10 mouse cellular contexts compared by ENCODE assay signal in genomic region chr19:7171447-7171846, GRCm38 (mm10). TPM values are rescaled to one million over a fixed set of nuclear protein-coding genes. Genes with fewer than 3 reads are reported as not detected.
DNase-seq lines count a peak whose midpoint lies in the region; ATAC-seq and TF ChIP-seq lines count a peak whose summit lies in the region.
"Had no signal": no experiment of that assay in that cellular context is flagged by ENCODE, and none has a peak within 500 bp of the region (broad histone marks: within the 10 kb centered on the region; RNA-seq: fewer than 3 reads in every experiment).

No protein-coding gene starts in this region.

- H3K9ac ChIP-seq in lung, embryonic 14.5 days, result no peak overlapping the region
- no peak overlapping the region for H3K9ac ChIP-seq in forebrain, embryonic 16.5 days (replicated peaks; ENCODE audit: low read depth, low read length)
- no peak overlapping the region for H3K9ac ChIP-seq in neural tube, embryonic 12.5 days
- H3K9ac ChIP-seq: liver, embryonic 15.5 days had no signal

- peaks cover 25% of the 10 kb centered on the region for H3K27me3 ChIP-seq in lung, embryonic 14.5 days (ENCODE audit: insufficient read depth, low read length)
- no peaks in the 10 kb centered on the region for H3K27me3 ChIP-seq in forebrain, embryonic 16.5 days (replicated peaks; ENCODE audit: control insufficient read depth, insufficient read depth, low read length)
- H3K27me3 ChIP-seq in neural tube, embryonic 12.5 days (replicated peaks), result peaks cover 40% of the 10 kb centered on the region

- H3K36me3 ChIP-seq in lung, embryonic 14.5 days (ENCODE audit: insufficient read depth), result no peaks in the 10 kb centered on the region
- H3K36me3 ChIP-seq in forebrain, embryonic 16.5 days (ENCODE audit: control insufficient read depth, insufficient read depth), result no peaks in the 10 kb centered on the region
- H3K36me3 ChIP-seq in neural tube, embryonic 12.5 days, result no peaks in the 10 kb centered on the region
- H3K36me3 ChIP-seq: liver, embryonic 15.5 days had no signal

- H3K9me3 ChIP-seq in lung, embryonic 14.5 days (ENCODE audit: low read depth, low read length), result no peaks in the 10 kb centered on the region
- H3K9me3 ChIP-seq in forebrain, embryonic 16.5 days (ENCODE audit: control insufficient read depth, low read length), result no peaks in the 10 kb centered on the region
- no peaks in the 10 kb centered on the region for H3K9me3 ChIP-seq in neural tube, embryonic 12.5 days
- H3K9me3 ChIP-seq: liver, embryonic 15.5 days had no signal

- no peak overlapping the region for H3K4me2 ChIP-seq in lung, embryonic 14.5 days
- H3K4me2 ChIP-seq in forebrain, embryonic 16.5 days (ENCODE audit: low read length), result no peak overlapping the region
- H3K4me2 ChIP-seq in neural tube, embryonic 12.5 days (replicated peaks), result peak overlapping the region; percentile 37; the same call in 1 of the 2 replicates
- H3K4me2 ChIP-seq: liver, embryonic 15.5 days had no signal

- peak; percentile 23; the same call in 1 of the 2 replicates for ATAC-seq in lung, embryonic 14.5 days (ENCODE audit: insufficient read depth)
- ATAC-seq in forebrain, embryonic 16.5 days, result peak; percentile 7; the same call in 1 of the 2 replicates
- ATAC-seq in neural tube, embryonic 12.5 days (ENCODE audit: low FRiP score, low read depth), result peak; percentile 5; the same call in 1 of the 2 replicates

- no peak for TF ChIP-seq CTCF in lung, embryonic 14.5 days (IDR thresholded peaks at IDR 0.05; ENCODE audit: low read depth)
- TF ChIP-seq CTCF in lung, adult 2 months (IDR thresholded peaks at IDR 0.05; ENCODE audit: insufficient read depth, low read length), result no peak

- no peak overlapping the region for H3K4me3 ChIP-seq in lung, embryonic 14.5 days (ENCODE audit: low read depth, low read length)
- H3K4me3 ChIP-seq in lung, adult 2 months (replicated peaks; ENCODE audit: extremely low read depth, low read depth, low read length), result no peak overlapping the region
- H3K4me3 ChIP-seq in forebrain, embryonic 16.5 days (replicated peaks; ENCODE audit: low read length), result no peak overlapping the region
- no peak overlapping the region for H3K4me3 ChIP-seq in neural tube, embryonic 12.5 days
- H3K4me3 ChIP-seq: liver, embryonic 15.5 days had no signal

- no peak for TF ChIP-seq POLR2A in lung, adult 2 months (IDR thresholded peaks at IDR 0.05; ENCODE audit: borderline replicate concordance, extremely low read depth, low read depth, low read length)

- 14% methylated on average over 8 of the region's 8 CpGs for WGBS in lung, embryonic 14.5 days
- 19% methylated on average over 8 of the region's 8 CpGs for WGBS in lung, adult 2 months
- 10% methylated on average over 8 of the region's 8 CpGs for WGBS in forebrain, embryonic 16.5 days
- 7% methylated on average over 8 of the region's 8 CpGs for WGBS in neural tube, embryonic 12.5 days

- no peak overlapping the region for H3K27ac ChIP-seq in lung, embryonic 14.5 days (ENCODE audit: low read depth)
- no peak overlapping the region for H3K27ac ChIP-seq in forebrain, embryonic 16.5 days (ENCODE audit: low read length)
- no peak overlapping the region for H3K27ac ChIP-seq in neural tube, embryonic 12.5 days
- H3K27ac ChIP-seq: liver, embryonic 15.5 days had no signal

- peaks cover 10% of the 10 kb centered on the region; the same call in 1 of the 2 replicates for H3K4me1 ChIP-seq in lung, embryonic 14.5 days (ENCODE audit: insufficient read depth)
- no peaks in the 10 kb centered on the region for H3K4me1 ChIP-seq in lung, adult 2 months (ENCODE audit: control insufficient read depth, insufficient read depth, low read length)
- H3K4me1 ChIP-seq in forebrain, embryonic 16.5 days (replicated peaks; ENCODE audit: control insufficient read depth, insufficient read depth, low read length), result peaks cover 29% of the 10 kb centered on the region
- H3K4me1 ChIP-seq in neural tube, embryonic 12.5 days, result peaks cover 33% of the 10 kb centered on the region

- peak; percentile 26 for DNase-seq in adrenal gland, adult 2 months
- no peak for DNase-seq in adrenal gland, postnatal 4 days (ENCODE audit: low spot score in 2 of 2)
- DNase-seq in lung, embryonic 14.5 days, result peak; percentile 34
- no peak for DNase-seq in lung, adult 2 months
- DNase-seq in spleen, postnatal 10 days (ENCODE audit: low spot score in 2 of 2), result no peak
- DNase-seq in layer of hippocampus, adult 11-12 months (ENCODE audit: low spot score), result no peak
- DNase-seq: gastrocnemius, postnatal 14 days had no signal

RNA-seq across cellular contexts. Expression of gene Otub1, which starts 34.7 kb away (rescaled TPM):
- total RNA-seq in adrenal gland, adult 2 months (2021), result 100 to 1,000 TPM; 130 to 138 TPM
- polyA plus RNA-seq in adrenal gland, adult 2 months (2012; rRNA removed), result 139 and 141 TPM in 2 replicates
- total RNA-seq in adrenal gland, postnatal 4 days (2021), result 100 to 1,000 TPM; 133 to 135 TPM
- 206 and 221 TPM in 2 replicates for polyA plus RNA-seq in lung, embryonic 14.5 days (2014; fragmentation: Nextera tagmentation; extraction: Ambion mirVana)
- 74.5 and 82.0 TPM in 2 replicates for polyA plus RNA-seq in lung, adult 2 months (2012; rRNA removed)
- polyA plus RNA-seq in forebrain, embryonic 16.5 days (2015; fragmentation: Nextera tagmentation; extraction: Ambion mirVana), result 223 and 235 TPM in 2 replicates
- polyA plus RNA-seq in neural tube, embryonic 12.5 days (2016; fragmentation: Nextera tagmentation; extraction: Ambion mirVana), result 244 and 249 TPM in 2 replicates

RNA-seq across cellular contexts. Expression of gene Cox8a, which starts 46.0 kb away (rescaled TPM):
- 1,000 to 10,000 TPM; 1,087 to 1,191 TPM for total RNA-seq in adrenal gland, adult 2 months (2021)
- polyA plus RNA-seq in adrenal gland, adult 2 months (2012; rRNA removed), result 2,774 and 3,841 TPM in 2 replicates
- total RNA-seq in adrenal gland, postnatal 4 days (2021), result 100 to 1,000 TPM; 687 to 720 TPM
- polyA plus RNA-seq in lung, embryonic 14.5 days (2014; fragmentation: Nextera tagmentation; extraction: Ambion mirVana), result 917 and 922 TPM in 2 replicates
- 984 and 1,290 TPM in 2 replicates for polyA plus RNA-seq in lung, adult 2 months (2012; rRNA removed)
- 602 and 609 TPM in 2 replicates for polyA plus RNA-seq in forebrain, embryonic 16.5 days (2015; fragmentation: Nextera tagmentation; extraction: Ambion mirVana)
- 822 and 941 TPM in 2 replicates for polyA plus RNA-seq in neural tube, embryonic 12.5 days (2016; fragmentation: Nextera tagmentation; extraction: Ambion mirVana)

Comparison
In these comparisons a context has a peak if more than half of its experiments do, and no peak if none do; other contexts are left out.
1. DNase-seq: peak in adrenal gland, adult 2 months (single experiment) and lung, embryonic 14.5 days (single experiment); none in adrenal gland, postnatal 4 days (0 of 2), lung, adult 2 months (single experiment), spleen, postnatal 10 days (0 of 2) and layer of hippocampus, adult 11-12 months (single experiment).
2. Peak in every context shown above with its lines, with median percentiles within 50 percentile points of each other: ATAC-seq.